Mouse (Mus musculus) MEL (cell line): ENCODE measurements around the gene Ncs1.

ENCODE experiments used
- CHD1 ChIP-seq: IDR thresholded peaks from 2 replicates; pipeline ENCODE4 v1.6.1; 2012; ENCODE audit warnings: low read depth, mild to moderate bottlenecking, inconsistent platforms, low read length, improper control_type of control experiment
- CTCF ChIP-seq, 3 experiments: IDR thresholded peaks in 2 of 3; conservative IDR thresholded peaks in 1 of 3; 2 replicates each; pipeline ENCODE4 v1.5.1; 2011 to 2012; ENCODE audit warnings: low read length in 3 of 3, low read depth in 2 of 3, mild to moderate bottlenecking in 2 of 3, improper control_type of control experiment in 1 of 3, inconsistent platforms in 1 of 3, mixed read lengths in 1 of 3, moderate library complexity in 1 of 3; ENCODE audit not compliant: control insufficient read depth in 1 of 3, insufficient read depth in 1 of 3, poor library complexity in 1 of 3, severe bottlenecking in 1 of 3
- GABPA ChIP-seq: IDR thresholded peaks from 2 replicates; pipeline ENCODE4 v1.6.1; 2012; ENCODE audit warnings: low read depth, mild to moderate bottlenecking, inconsistent platforms, low read length, improper control_type of control experiment, moderate library complexity
- MAFK ChIP-seq: IDR thresholded peaks from 2 replicates; pipeline ENCODE4 v1.6.1; 2011; ENCODE audit warnings: low read depth, mild to moderate bottlenecking, low read length, improper control_type of control experiment, borderline replicate concordance
- MYC ChIP-seq: IDR thresholded peaks from 2 replicates; pipeline ENCODE4 v1.6.1; 2011; ENCODE audit warnings: low read depth, mild to moderate bottlenecking, low read length, improper control_type of control experiment, moderate library complexity
- POLR2A ChIP-seq, 2 experiments: IDR thresholded peaks; 2 replicates each; pipeline ENCODE4 v1.6.1; 2011 to 2012; ENCODE audit warnings: low read length in 2 of 2, mild to moderate bottlenecking in 2 of 2, control low read depth in 1 of 2, improper control_type of control experiment in 1 of 2, low read depth in 1 of 2, moderate library complexity in 1 of 2; ENCODE audit not compliant: control insufficient read depth in 1 of 2, insufficient read depth in 1 of 2, poor library complexity in 1 of 2

DNA sequence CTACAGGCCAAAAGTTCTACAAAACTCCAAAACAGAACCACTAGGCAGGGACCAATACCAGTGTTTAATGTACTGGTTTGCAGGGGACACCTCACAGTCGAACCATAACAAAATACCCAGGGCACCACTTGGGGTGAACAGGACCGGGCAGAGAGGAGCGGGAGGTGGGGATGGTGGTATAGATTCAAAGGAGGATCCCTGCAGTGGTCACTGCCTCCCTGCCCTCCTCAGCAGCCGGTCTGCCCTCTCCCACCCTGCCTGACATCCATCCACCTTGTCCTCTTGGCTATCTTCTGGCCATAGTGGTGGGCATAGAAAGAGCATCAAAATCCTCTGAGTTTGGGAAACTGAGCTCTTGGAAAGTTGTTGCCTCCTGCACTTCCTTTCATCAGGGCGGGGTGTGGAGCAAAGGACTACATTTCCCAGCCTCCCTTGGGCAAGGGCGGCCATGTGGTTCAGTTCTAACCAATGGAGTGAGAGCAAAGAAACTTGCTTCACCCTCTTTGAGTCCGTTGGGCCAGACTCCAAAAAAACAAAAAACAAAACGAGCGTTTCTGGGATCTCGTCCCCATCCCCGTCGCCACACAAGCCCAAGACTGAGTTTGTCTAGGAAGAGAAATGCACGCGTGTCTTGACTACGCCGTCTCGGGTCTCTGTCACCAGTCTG lies 52.1 kb downstream of the Ncs1 start:
- TF ChIP-seq CTCF (IDR thresholded peaks at IDR 0.05 in 2 of 3, conservative IDR thresholded peaks at IDR 0.05 in 1 of 3; ENCODE audit: control insufficient read depth in 1 of 3, insufficient read depth in 1 of 3, low read depth in 2 of 3, low read length in 3 of 3, poor library complexity in 1 of 3, severe bottlenecking in 1 of 3) (no peak), POLR2A (IDR thresholded peaks at IDR 0.05; ENCODE audit: control insufficient read depth in 1 of 2, insufficient read depth in 1 of 2, low read depth in 1 of 2, low read length in 2 of 2, poor library complexity in 1 of 2) (no peak), GABPA (no peak), MYC (no peak), MAFK (no peak), CHD1 (no peak)
